Mouse (Mus musculus): ENCODE measurements around the gene Lyg1. TPM values are rescaled to one million over a fixed set of nuclear protein-coding genes. Genes with fewer than 3 reads are reported as not detected.

The Lyg1 gene
- total and polyA plus RNA-seq, 2 experiments from 2014 or later = not detected

DNA sequence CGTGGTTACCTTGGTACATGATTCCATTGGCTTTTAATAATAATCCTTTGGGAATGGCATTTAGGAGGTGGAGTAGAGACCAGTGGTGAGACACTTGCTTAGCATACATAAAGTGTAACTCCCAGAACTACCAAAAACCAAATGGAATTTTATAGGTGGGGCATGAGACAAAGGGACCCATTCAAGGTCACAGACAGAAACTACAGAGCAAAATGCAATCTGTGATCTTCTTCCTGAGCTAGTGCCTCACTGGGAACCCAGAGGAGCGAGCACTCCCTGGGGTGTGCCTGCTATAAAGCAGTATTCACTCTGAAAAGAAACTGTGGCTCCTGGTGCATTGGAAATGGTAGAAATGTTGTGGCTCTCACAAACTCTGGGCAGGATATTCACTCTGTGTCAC is 8.7 kb downstream of the Lyg1 start:
- WGBS = 69% methylated on average over 2 of the region's 2 CpGs
- H3K27me3 ChIP-seq (ENCODE audit: control insufficient read depth, insufficient read depth, low read length) = no peaks in the 10 kb centered on the region
- no peak overlapping the region for H3K4me2 ChIP-seq (ENCODE audit: low read depth, low read length)
- TF ChIP-seq CTCF (IDR thresholded peaks at IDR 0.05; ENCODE audit: low read depth) (no peak), EP300 (IDR thresholded peaks at IDR 0.05; ENCODE audit: low read depth) (no peak)
- no peak overlapping the region for H3K27ac ChIP-seq (ENCODE audit: low read depth)
- ATAC-seq (ENCODE audit: insufficient read depth, low read depth) (no peak), DNase-seq (ENCODE audit: low spot score) (no peak)
- no peak overlapping the region for H3K4me3 ChIP-seq (ENCODE audit: low read depth, low read length)
- H3K9ac ChIP-seq (replicated peaks; ENCODE audit: low read depth, low read length) = no peak overlapping the region
- no peaks in the 10 kb centered on the region for H3K36me3 ChIP-seq (replicated peaks; ENCODE audit: control insufficient read depth, insufficient read depth, low read length)
- no peaks in the 10 kb centered on the region for H3K9me3 ChIP-seq (replicated peaks; ENCODE audit: control insufficient read depth, low read length)
- no peaks in the 10 kb centered on the region for H3K4me1 ChIP-seq (ENCODE audit: control insufficient read depth, insufficient read depth)

DNA sequence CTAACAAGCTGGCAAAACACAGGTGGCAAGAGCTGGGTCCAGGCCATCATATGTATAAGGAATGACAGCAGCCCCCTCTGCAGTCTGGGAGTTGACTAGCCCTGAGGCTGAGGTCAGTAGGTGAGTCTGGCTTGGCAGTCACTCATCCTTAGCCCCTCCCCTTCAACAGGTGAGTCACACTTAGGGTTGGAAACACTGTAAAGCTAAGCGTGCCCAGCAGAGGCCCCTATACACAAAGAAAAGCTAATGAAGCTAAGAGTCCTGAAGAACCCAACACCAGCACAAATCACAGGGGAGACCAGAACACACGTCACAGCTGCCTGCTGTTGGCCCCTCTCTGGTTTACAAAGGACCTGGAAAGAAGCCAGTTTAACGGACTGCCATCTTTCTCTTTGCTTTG is 25.8 kb downstream of the Lyg1 start:
- Histone ChIP-seq H3K4me1 (ENCODE audit: control insufficient read depth, insufficient read depth) (no peaks in the 10 kb centered on the region), H3K4me2 (ENCODE audit: low read depth, low read length) (no peak overlapping the region), H3K9me3 (replicated peaks; ENCODE audit: control insufficient read depth, low read length) (no peaks in the 10 kb centered on the region), H3K27ac (ENCODE audit: low read depth) (no peak overlapping the region), H3K36me3 (replicated peaks; ENCODE audit: control insufficient read depth, insufficient read depth, low read length) (no peaks in the 10 kb centered on the region), H3K4me3 (ENCODE audit: low read depth, low read length) (no peak overlapping the region), H3K27me3 (ENCODE audit: control insufficient read depth, insufficient read depth, low read length) (no peaks in the 10 kb centered on the region), H3K9ac (replicated peaks; ENCODE audit: low read depth, low read length) (no peak overlapping the region)
- 19% methylated on average over 3 of the region's 3 CpGs for WGBS
- no peak for TF ChIP-seq CTCF (IDR thresholded peaks at IDR 0.05; ENCODE audit: low read depth)
- TF ChIP-seq EP300 (IDR thresholded peaks at IDR 0.05; ENCODE audit: low read depth) = no peak
- DNase-seq (ENCODE audit: low spot score) (no peak), ATAC-seq (ENCODE audit: insufficient read depth, low read depth) (no peak)

DNA sequence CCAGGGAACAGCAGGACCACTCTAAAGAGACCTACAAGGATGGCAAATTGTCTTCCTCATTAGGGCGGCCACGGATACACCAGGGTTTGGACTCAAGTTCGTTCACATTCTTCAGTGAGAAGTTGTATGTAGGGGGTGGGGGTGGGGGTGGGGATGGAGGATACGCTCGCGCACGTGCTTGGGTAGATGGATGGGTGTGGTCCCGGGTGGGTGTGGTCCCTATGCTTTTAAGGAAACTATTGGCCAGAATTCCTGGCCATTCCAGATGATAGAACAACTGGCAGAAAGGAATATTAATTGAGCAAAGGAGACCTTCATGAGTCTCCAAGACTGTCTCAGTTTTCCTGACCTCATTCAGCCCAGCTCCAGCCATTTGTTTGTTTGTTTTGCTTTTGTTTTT is 31.6 kb downstream of the Lyg1 start:
- Histone ChIP-seq H3K27me3 (ENCODE audit: control insufficient read depth, insufficient read depth, low read length) (no peaks in the 10 kb centered on the region), H3K9ac (replicated peaks; ENCODE audit: low read depth, low read length) (no peak overlapping the region), H3K9me3 (replicated peaks; ENCODE audit: control insufficient read depth, low read length) (no peaks in the 10 kb centered on the region), H3K4me1 (ENCODE audit: control insufficient read depth, insufficient read depth) (no peaks in the 10 kb centered on the region), H3K27ac (ENCODE audit: low read depth) (no peak overlapping the region), H3K4me2 (ENCODE audit: low read depth, low read length) (no peak overlapping the region), H3K36me3 (replicated peaks; ENCODE audit: control insufficient read depth, insufficient read depth, low read length) (no peaks in the 10 kb centered on the region), H3K4me3 (ENCODE audit: low read depth, low read length) (no peak overlapping the region)
- WGBS = 64% methylated on average over 8 of the region's 8 CpGs
- TF ChIP-seq EP300 (IDR thresholded peaks at IDR 0.05; ENCODE audit: low read depth) (no peak), CTCF (IDR thresholded peaks at IDR 0.05; ENCODE audit: low read depth) (no peak)
- DNase-seq (ENCODE audit: low spot score) = no peak
- no peak for ATAC-seq (ENCODE audit: insufficient read depth, low read depth)

DNA sequence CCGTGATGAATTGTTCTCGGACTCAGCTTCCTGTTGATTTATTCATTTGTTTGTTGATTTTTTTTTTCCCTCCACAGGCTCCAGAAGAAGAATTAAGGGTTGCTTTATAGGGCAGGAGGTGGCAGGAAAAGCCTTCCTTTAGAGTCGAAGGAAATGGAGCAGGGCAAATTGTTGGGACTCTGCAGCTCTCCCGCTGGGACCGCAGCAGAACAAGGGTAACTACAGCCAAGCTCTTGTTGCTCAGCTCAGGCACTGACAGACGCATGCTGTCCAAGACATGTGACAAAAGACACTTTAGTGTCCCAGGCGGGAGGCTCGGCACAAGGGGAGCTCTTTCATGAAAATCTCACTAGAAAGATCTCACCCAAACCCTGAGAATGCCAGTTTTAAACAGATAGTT is 35.0 kb downstream of the Lyg1 start:
- Histone ChIP-seq H3K27ac (ENCODE audit: low read depth) (no peak overlapping the region), H3K4me2 (ENCODE audit: low read depth, low read length) (no peak overlapping the region), H3K9me3 (replicated peaks; ENCODE audit: control insufficient read depth, low read length) (no peaks in the 10 kb centered on the region), H3K27me3 (ENCODE audit: control insufficient read depth, insufficient read depth, low read length) (no peaks in the 10 kb centered on the region), H3K4me1 (ENCODE audit: control insufficient read depth, insufficient read depth) (no peaks in the 10 kb centered on the region), H3K4me3 (ENCODE audit: low read depth, low read length) (no peak overlapping the region), H3K9ac (replicated peaks; ENCODE audit: low read depth, low read length) (no peak overlapping the region), H3K36me3 (replicated peaks; ENCODE audit: control insufficient read depth, insufficient read depth, low read length) (no peaks in the 10 kb centered on the region)
- DNase-seq (ENCODE audit: low spot score) = no peak
- TF ChIP-seq EP300 (IDR thresholded peaks at IDR 0.05; ENCODE audit: low read depth) (no peak), CTCF (IDR thresholded peaks at IDR 0.05; ENCODE audit: low read depth) (no peak)
- WGBS = 30% methylated on average over 8 of the region's 8 CpGs
- no peak for ATAC-seq (ENCODE audit: insufficient read depth, low read depth)

DNA sequence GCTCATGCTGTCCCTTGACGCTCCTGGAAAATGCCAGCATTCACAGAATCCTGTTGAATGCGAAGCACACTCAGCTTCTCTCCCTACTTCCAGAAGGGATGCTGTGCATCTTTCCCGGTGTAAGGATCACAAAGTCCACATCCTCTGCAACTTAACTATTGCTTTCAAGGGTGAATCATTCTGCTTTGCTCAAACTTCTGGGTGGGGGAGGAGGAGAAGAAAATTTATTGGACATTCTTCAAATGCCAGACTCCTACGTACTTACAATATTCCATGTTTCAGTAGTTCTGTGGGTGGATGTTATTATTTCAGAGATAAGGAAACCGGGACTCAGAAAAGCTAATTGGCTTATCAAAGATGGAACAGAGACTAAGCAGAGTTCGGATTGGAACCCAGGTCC is 39.5 kb downstream of the Lyg1 start:
- no peak overlapping the region for H3K4me3 ChIP-seq (ENCODE audit: low read depth, low read length)
- H3K9me3 ChIP-seq (replicated peaks; ENCODE audit: control insufficient read depth, low read length) = no peaks in the 10 kb centered on the region
- H3K36me3 ChIP-seq (replicated peaks; ENCODE audit: control insufficient read depth, insufficient read depth, low read length) = no peaks in the 10 kb centered on the region
- H3K4me1 ChIP-seq (ENCODE audit: control insufficient read depth, insufficient read depth) = no peaks in the 10 kb centered on the region
- no peak overlapping the region for H3K27ac ChIP-seq (ENCODE audit: low read depth)
- 44% methylated on average over 6 of the region's 6 CpGs for WGBS
- ATAC-seq (ENCODE audit: insufficient read depth, low read depth) = no peak
- no peak for DNase-seq (ENCODE audit: low spot score)
- H3K27me3 ChIP-seq (ENCODE audit: control insufficient read depth, insufficient read depth, low read length) = no peaks in the 10 kb centered on the region
- H3K9ac ChIP-seq (replicated peaks; ENCODE audit: low read depth, low read length) = no peak overlapping the region
- no peak for TF ChIP-seq CTCF (IDR thresholded peaks at IDR 0.05; ENCODE audit: low read depth)
- no peak for TF ChIP-seq EP300 (IDR thresholded peaks at IDR 0.05; ENCODE audit: low read depth)
- no peak overlapping the region for H3K4me2 ChIP-seq (ENCODE audit: low read depth, low read length)

DNA sequence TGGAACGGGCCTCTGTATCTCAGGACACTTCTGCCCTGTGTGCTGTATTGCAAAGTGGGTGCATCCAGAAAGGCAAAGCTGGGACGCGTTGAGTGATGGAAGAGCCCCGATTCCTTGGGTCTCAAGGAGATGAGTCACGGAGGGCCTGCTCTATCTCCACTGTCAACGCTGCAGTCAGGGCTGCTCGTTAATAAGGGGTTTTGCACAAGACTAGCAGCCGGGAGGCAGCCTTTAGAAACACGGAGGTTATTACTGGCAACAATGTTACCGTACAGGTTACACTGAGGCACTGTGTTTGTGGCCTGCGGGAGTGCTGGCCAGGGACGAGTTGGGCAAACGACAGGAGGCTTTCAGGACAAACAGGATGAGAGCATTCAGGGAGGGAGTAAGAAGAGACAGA is 39.9 kb downstream of the Lyg1 start:
- TF ChIP-seq CTCF (IDR thresholded peaks at IDR 0.05; ENCODE audit: low read depth) = no peak
- no peak for TF ChIP-seq EP300 (IDR thresholded peaks at IDR 0.05; ENCODE audit: low read depth)
- no peaks in the 10 kb centered on the region for H3K4me1 ChIP-seq (ENCODE audit: control insufficient read depth, insufficient read depth)
- H3K9ac ChIP-seq (replicated peaks; ENCODE audit: low read depth, low read length) = no peak overlapping the region
- no peak for DNase-seq (ENCODE audit: low spot score)
- no peaks in the 10 kb centered on the region for H3K27me3 ChIP-seq (ENCODE audit: control insufficient read depth, insufficient read depth, low read length)
- H3K27ac ChIP-seq (ENCODE audit: low read depth) = no peak overlapping the region
- H3K4me2 ChIP-seq (ENCODE audit: low read depth, low read length) = no peak overlapping the region
- 33% methylated on average over 13 of the region's 13 CpGs for WGBS
- no peaks in the 10 kb centered on the region for H3K9me3 ChIP-seq (replicated peaks; ENCODE audit: control insufficient read depth, low read length)
- ATAC-seq (ENCODE audit: insufficient read depth, low read depth) = no peak
- no peaks in the 10 kb centered on the region for H3K36me3 ChIP-seq (replicated peaks; ENCODE audit: control insufficient read depth, insufficient read depth, low read length)
- no peak overlapping the region for H3K4me3 ChIP-seq (ENCODE audit: low read depth, low read length)

Measured in heart, postnatal 0 days (tissue).